Mouse (Mus musculus) ES-Bruce4 (cell line): ENCODE results near the gene Trit1.

Experiments
- CTCF ChIP-seq: IDR thresholded peaks from one replicate; pipeline ENCODE4 v1.8.1; 2011; ENCODE audit warnings: low read depth, low read length
- EP300 ChIP-seq: IDR thresholded peaks from 2 replicates; pipeline ENCODE4 v1.6.1; 2011; ENCODE audit warnings: low read depth, low read length; ENCODE audit not compliant: insufficient read depth
- POLR2A ChIP-seq: IDR thresholded peaks from one replicate; pipeline ENCODE4 v1.8.1; 2011; ENCODE audit warnings: low read length; ENCODE audit not compliant: insufficient read depth

DNA sequence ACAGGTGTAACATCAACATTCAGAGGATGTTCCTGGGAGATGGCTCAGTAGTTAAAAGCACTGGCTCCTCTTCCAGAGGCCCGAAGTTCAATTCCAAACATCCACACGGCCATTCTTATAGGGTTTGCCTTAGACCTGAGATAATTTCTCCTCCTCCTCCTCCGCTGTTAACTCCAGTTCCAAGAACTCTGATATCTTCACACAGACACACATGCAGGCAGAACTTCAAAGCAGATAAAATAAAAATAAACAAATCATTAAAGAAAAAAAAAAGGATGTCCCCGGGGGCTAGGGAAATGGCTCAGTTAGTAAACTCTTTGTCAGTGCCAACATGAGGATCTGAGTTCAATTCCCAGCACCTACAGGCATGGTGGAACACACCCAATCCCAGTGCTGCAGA is 61.8 kb downstream of the Trit1 start:
- TF ChIP-seq POLR2A (no peak), CTCF (no peak), EP300 (no peak)
